Mouse (Mus musculus): Measurements from ENCODE around the gene Npepps.
"Not testable (repeated sequence)": the region's sequence is repeated elsewhere in the genome, so short reads cannot be mapped to it uniquely, and the experiment has no call there.

Npepps gene

DNA sequence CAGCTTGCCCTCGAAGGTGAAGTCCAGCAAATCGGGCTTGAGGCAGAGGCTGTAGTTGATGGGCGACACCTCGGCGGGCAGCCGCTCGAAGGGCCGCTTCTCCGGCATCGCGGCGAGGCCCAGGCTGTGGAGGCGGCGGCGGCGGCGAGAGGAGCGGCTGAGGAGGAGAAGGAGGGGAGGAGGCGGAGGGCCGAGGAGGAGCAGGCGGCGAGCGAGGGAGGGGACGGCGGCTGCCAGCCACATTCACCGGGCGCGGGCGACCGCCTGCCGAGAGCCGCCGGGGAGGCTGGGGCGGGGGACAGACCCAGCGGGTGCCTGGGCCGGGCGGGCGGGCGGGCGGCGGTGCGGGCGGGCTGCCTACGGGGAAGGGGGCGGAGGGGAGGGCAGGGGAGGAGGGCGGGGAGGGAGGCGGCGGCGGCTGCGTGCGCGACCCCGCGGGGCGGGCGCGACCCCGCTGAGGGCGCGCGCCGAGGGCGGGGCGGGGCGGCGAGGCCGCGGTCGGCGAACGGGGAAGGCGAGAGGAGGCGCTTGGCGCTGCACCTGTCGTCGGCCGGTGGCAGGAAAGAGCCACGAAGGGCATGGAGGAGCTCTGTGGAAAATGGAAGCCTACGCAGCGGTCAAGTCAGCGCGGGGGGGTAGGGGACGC lies at the start of gene Npepps:
Gene Npepps, minus strand, starts transcription at position 423 of the 646 bp plus-strand sequence.
- DNase-seq, result peak; percentile 79 to 88

DNA sequence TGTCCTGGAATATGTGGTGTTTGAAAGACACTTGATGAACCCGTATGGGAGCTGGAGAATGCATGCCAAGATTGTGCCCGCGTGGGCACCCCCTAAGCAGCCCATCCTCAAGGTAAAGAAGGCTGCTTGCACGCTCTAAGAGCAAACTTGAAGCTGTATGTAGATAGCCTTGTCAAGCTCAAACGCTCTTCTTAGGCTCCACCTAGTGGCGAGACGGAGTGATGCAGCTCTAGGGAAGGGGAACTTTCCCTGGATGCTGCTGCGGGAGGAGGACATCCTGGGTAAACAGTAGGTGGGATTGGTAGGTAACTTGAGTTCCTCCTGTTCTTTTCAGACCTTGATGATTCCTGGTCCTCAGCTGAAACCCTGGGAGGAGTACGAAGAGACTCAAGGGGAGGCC lies 47.7 kb upstream of the Npepps start:
- peak; percentile 82 to 83 for DNase-seq

DNA sequence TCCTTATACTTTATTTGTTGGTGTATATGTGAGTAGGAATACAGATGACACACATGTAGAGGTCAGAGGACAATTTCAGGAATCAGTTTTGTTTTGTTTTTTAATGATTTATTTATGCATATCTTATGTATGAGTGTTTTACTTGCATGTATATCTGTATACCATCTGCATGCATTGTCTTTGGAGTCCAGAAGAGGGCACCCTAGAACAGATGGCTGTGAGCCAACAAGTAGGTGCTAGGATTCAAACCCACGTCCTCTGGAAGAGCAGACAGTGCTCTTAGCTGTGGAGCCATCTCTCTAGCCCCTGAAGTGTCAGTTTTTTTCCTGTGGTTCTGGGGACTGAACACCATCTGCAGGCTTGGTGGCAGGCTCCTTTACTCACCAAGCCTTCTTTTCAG lies 44.8 kb upstream of the Npepps start:
- no peak for DNase-seq

DNA sequence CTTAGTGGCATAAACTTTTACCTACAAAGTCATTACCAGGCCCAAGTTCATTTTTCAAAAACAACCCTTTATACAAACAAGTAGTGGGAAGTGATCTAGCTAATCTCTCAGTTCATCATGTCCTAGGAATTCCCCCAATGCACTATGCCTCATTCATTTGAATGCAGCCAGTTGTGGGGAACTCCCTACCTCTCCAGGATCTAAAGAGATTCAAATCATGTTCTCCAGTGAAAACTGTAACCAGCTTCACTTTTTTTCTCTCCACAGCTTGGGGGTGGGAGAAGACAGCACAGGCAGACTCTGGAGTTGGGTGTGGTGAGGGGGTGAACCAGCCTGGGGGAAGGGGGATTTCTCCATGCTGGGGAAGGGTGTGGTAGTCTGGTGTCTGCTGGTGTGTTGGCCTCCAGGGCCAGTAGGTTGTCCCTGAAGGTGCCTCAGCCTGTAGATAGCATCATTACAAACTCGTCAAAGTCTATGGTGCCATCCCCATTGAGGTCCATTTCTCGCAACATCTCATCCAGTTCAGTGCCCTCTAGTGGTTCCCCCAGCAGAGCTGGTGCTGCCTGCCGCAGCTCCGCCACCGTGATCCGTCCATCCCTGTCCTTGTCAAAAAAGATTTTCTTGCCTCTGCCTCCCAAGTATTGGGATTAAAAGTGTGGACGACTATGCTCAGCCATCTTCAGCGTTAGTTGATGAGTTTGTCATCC lies 41.6 kb upstream of the Npepps start:
- DNase-seq, result not testable (repeated sequence)

DNA sequence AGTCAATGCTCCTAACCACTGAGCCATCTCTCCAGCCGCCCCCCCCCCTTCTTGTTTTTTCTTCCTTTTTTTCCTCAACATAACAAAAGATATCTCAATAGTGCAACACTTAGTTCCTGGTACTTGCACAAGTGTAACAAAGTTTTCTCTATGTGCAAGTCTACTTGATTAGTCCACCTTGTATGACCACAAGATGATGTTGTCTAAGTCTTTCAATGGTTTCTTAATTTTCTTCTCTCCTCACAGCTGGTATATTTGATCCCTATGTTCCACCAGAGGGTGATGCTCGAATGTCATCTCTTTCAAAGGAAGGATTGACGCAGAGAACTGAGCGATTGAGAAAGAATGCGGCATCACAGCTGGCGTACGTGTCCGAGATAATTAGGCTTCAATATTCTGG lies 40.8 kb upstream of the Npepps start:
- DNase-seq, result no peak

DNA sequence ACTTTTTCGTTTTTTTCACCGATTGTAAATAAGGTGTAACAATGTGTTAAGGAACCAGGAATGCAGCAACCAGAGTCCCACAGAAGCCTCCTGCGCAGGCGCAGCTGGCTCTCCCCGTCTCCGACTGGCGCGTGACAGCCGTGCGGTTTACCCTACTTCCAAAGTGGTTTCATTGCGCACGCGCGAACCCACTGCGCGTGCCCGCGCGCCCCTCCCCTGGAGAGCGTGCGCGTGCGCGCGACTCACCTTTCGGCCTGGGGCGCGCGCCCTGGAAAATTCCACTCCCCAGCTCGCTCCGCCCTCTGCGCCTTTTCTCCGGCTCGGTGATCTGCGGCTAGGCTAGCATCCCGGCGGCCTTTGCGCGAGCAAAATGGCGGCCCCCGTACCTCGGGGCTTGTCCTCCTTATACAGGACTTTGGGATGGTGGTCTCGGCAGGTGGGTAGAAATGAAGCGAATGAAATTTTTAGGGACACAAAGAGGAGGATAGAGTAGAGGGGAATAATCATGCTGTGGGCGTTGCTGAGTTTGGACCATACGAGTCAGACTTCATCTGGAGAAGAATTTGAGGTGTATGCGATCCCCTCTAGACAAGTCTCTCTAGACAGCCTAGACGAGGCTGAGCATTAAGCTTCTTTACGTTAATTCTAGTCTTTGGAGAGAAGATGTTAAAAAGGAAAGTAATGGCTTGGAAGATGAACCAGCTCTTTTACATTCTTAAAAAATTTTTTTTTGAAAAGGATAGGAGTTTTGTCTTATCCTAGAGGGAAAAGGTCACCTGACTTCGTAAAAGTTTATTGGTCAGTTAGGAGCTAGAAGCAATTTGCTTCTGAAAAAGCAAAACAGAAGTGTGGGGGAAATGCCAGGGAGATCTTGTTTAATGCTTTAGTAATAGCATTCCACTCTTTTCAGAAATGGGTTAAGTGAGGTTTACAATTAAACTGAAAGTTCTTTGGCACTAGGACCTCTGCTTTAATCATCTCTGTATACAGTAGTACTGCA lies 35.4 kb upstream of the Npepps start, which contains the start of gene Mrpl45:
Gene Mrpl45, plus strand, starts transcription at position 213 of the 1,000 bp plus-strand sequence.
- DNase-seq, result peak; percentile 98 to 99

DNA sequence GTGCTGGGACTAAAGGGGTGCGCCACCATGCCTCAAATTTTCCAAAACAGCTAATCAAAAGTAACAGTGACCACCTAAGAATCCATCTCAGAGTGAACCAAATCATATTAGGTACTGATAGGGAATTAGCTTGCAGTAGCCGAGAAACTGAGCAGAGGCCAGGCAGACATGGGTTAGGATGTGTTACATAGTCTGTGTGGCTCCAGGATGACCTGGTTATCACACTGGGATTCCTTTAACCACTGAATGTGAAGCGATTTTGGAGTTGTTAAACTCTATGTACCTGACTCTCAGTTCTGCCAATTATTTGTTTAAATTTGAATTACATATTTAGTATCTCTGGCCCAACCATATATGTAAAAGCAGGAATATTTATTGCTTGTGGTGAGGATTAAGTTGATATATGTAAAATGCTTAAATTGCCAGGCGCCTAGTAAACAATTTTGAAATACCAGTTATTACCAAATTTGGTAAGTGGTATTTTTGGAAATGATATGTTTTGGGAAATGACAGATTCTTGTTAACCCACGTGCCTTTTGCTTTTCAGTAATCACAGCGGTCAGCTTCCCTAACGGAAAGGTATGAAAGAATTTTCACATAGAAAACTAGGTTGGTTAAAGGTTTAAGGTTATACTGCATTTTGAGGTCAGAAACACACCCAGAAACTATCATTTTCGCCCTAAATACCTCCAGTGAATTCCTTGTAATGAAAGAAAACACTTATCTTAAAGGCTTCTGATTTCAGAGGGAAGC lies 34.5 kb upstream of the Npepps start:
- DNase-seq, result no peak

DNA sequence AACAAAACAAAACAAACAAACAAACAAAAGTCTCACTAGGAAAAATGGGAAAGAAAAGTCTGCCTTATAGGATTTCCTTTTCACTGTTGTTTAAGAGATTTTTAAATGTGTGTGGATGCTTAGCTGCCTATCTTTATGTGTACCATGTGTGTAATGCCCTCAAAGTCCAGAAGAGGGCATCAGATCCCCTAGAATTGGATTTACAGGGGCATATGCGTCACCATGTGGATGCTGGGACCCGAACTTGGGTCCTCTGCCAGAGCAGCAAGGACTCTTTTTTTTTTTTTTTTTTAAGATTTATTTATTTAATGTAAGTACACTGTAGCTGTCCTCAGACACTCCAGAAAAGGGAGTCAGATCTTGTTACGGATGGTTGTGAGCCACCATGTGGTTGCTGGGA lies 33.7 kb upstream of the Npepps start:
- peak in 1 of 2 experiments; percentile 26 for DNase-seq

DNA sequence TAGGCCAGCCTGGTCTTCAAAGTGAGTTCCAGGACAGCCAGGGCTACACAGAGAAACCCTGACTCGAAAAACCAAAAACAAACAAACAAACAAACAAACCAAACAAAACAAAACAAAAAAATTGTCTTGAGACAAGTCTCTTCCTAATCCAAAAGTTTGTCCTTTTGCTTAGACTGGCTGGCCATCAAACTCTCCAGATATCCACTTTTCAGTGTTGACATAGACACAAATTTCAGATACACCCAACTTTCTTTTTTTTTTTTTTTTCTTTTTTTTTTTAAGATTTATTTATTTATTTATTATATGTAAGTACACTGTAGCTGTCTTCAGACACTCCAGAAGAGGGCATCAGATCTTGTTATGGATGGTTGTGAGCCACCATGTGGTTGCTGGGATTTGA lies 32.4 kb upstream of the Npepps start:
- DNase-seq, result not testable (repeated sequence)

DNA sequence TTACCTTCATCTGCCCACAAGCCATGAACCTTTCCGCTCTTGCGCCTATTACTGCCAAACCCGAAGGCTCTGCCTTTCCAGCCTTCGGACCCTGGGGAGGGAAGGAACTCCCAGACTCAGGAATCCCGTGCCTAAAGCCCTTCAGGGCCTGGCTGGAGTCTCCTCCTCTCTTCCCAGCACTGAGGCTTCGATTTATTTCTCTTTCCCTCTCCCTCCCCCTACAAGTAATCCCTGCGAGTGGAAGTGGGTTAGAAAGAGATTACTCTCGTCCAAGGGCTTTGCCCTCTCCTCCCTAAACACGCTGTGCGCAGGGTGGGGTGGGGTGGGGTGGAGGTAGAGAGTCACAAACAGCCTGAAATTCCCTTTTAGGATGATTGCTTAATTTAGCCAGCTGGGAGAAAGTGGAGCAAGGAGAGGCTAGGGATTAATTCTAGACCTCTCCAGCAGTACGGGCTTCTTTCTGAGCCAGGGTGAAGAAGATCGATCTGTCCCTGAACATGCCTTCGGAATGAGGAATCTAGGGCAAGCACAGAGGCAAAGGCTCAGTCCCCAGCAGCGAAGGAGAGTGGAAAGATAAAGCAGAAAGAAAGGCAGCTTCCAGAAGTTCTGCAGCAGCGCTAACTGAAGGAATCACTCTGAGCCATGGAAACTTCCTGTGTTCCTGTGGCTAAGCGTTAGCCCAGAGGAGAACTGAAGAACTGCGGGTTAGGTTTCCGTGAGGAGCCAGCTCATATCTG lies 30.6 kb upstream of the Npepps start:
- peak; percentile 34 to 61 for DNase-seq

DNA sequence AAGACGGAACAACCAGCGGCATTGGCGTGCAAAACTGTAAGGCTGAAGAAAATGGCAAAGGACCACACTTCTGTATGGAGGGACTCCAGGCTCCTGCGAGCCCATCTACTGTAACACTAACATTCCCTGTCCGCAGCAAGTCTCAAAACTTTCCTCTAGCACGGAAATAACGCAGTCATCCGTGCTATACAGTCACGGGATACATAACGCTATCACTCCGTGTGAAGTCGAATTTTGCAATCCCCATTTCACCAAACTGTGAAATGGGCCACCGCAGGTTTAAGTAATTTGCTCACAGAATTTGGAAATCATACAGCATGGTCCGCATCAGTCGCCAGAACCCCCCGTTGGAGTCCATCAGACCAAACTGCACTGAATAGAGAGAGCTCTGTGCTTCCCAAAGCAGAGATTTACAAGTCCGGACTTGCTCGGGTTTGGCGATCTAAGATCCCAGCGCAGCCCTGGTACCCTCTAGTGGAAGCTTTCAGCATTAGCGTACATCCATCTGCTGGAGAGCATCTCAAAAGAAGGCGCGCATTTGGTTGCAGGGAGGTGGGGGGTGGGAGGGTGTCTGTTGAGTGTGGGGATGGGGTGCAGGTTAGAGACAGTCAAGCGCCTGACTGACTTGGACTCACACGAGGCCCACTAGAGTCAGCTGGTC lies 29.6 kb upstream of the Npepps start:
- DNase-seq, result peak; percentile 76 to 84

DNA sequence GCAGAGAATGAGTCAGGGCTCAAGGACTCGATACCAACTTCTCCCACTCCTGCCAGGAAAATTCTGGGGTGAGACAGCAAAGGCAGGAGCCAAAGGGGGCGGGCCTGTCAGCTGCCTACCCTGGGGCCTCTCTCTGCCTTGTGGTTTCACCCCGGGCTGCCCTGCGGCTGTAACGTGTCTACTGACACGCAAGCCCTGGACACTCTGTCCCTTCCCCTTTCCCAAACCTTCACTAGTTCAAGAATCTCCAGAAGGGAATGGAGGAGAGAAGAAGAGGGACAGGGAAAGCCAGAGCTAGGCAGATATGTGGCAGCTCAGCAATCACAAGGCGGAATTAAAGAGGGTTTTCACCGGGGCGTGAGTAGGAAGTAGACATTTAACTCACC lies 29.0 kb upstream of the Npepps start:
- DNase-seq, result peak; percentile 48 to 62

DNA sequence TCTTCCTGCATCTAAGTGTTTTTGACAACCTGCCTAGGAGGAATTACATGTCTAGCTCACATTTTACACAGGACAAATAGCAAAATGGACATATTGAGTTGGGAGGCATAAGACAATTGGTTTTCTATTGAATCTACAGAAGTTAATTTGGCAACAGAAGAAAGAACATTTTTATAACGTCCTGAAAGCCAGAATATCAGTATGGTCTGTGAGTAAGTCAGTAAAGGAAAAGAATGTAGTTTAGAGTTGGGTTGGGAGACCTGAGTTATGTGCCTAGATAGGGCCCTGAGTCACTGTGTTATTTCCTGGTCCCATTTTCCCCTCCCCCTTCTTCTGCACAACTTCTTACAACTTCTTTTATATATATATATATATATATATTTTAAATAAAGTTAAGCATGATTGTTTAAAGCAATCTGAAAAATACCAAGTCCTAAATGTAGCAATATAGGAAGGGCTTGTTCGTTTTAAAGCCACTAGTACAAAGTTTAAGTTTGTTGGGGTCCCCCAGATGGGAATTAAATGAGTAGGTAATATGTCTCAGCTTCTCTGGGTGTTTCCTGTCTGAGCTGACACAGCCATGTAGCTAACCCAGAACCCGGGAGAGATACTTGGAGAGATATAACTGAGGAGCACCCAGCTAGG lies 28.5 kb upstream of the Npepps start:
- DNase-seq, result no peak

DNA sequence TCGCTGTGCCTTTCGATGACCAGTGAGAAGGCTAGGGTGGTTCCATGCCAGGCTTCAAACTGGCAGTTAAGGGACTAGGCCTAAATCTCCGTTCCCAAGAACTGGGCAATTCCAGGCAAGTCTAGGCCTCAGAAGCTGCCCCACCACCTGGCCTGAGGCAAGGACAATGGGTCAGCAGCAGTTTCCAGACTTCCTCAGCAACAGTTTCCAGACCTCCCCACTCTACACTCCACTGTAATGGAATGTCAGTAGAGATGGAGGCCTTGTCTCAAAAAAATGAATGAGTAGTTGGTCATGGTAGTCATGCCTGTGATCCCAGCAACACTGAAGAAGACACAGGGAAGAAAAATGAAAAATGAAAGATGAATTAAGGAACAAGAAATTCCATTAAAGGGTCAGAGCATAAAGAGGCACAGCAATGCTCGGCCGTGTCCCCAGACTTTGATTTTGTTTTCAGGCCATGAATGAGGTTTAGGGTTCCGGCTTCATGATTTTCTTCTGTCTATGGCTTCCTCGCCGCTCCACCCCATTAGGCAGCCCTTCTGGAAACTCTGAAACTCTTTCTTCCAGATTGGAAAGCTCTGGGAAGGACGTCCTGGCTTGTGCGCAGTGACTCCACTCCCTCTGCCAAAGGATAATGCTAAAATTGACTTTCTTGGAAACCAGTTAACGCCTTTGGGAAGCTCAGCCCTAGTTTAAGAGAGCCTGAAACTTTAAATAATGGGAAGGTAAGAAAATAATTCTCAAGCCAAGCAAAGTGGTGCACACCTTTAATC lies 27.0 kb upstream of the Npepps start:
- no peak for DNase-seq

DNA sequence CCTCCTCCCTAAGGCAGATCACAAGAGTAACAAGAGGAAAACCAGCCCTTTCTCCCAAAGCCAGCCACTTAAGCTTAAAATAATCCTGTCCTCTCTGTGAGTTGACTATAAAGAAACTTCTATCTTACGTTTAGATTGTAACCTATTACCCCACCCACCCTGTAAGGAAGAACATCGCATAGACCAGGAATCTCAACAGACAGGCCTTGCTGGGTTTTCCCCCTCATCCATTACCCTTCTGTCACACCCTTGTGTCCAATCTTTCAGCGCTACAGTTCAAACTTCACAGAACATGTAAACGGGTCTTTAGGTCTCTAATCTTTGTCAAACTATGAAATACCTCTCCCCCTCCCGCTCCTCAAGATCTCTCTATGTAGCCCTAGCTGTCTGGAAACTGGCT lies 24.2 kb upstream of the Npepps start:
- DNase-seq, result no peak

DNA sequence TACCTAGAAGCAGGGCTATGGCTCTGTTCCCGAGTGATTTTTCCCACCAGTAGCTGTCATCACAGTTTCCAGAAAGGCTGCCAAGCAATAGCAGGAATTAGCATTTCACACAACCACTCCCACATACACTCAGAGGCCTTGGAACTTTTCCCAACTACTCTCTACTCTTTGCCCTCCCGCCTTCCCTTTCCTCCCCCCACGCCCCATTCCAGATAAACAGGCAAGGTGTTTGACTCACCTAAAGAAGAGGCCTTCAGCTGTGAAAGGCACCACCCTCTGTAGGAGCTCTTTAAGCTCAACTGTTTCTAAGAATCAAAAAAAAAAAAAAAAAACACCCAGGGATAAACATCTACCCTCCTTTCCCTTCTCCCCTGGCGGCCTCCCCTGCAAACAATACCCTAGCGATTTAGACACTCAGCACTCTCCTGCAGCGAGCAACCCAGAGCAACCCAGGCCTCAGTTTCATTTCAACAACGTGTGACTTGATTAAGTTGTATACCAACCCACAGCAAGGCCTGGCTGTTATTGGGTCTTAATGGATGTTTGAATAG lies 21.9 kb upstream of the Npepps start:
- peak in 1 of 2 experiments; percentile 34 for DNase-seq

DNA sequence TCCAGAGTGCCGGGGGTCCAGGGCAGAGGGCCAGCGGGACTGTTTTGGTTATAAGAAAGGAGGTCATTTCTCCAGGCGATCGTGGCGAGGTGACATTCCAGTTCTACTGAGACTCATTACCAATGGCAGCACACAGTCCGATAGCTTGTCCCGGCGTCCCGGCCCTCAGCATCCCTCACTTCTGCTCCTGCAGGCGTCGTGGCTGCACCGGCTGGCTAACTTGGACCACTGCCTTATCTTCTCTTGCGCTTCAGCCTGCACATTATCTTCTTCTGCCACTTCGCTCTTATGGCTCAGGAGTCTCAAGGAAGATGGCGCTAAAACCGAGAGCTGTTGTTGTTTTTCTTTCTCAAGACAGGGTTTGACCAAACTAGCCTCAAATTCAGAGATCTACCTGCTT lies 21.0 kb upstream of the Npepps start:
- no peak for DNase-seq

DNA sequence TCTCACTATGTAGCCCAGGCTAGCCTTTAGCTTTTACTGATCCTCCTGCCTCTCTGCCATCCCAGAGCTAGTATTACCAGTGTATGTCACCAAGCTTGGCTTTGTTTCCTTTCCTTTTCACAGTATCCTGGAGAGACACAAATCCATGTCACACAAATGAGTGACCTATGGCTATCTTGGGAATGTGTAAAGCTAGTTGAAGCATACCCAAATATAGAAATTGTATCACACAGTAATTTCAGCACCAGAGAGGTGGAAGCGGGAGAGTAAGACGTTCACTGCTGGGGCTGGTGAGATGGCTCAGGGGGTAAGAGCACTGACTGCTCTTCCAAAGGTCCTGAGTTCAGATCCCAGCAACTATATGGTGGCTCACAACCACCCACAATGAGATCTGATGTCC lies 19.5 kb upstream of the Npepps start:
- no peak for DNase-seq

DNA sequence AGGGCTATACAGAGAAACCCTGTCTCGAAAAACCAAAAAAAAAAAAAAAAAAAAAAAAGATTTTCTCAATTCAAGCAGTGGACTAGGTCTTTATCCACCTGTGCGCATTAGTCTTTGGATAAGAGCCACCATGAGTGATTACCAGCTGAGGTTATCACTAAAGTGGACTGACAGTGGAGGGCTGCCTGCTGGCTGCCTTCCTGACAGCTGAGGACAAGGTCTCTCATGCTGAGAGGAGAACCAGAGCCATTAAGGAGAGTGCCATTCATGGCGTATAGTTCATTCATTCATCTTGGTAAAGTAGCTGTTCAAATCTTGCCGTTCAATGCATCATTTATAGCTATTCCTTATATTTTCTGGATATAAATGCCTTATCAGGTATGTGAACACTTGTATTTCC lies 16.1 kb upstream of the Npepps start:
- no peak for DNase-seq

DNA sequence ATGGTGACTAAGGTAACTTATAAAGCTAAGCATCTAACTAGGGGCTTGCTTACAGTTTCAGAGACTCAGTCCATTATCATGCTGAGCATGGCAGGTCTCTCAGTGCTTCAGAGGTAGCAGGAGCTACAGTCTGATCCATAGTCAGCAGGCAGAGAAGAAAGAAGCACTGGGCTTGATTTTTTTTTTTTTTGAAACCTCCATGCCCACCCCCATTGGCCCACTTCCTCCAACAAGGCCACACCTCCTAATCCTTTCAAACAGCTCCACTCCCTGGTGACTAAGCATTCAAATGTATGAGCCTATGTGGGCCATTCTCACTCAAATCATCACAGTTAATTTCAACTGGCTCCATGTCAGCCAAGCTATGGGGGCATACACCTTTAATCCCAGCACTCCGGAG lies 12.3 kb upstream of the Npepps start:
- DNase-seq, result no peak
